Mouse (Mus musculus): ENCODE results near the gene Phykpl.

The Phykpl gene

DNA sequence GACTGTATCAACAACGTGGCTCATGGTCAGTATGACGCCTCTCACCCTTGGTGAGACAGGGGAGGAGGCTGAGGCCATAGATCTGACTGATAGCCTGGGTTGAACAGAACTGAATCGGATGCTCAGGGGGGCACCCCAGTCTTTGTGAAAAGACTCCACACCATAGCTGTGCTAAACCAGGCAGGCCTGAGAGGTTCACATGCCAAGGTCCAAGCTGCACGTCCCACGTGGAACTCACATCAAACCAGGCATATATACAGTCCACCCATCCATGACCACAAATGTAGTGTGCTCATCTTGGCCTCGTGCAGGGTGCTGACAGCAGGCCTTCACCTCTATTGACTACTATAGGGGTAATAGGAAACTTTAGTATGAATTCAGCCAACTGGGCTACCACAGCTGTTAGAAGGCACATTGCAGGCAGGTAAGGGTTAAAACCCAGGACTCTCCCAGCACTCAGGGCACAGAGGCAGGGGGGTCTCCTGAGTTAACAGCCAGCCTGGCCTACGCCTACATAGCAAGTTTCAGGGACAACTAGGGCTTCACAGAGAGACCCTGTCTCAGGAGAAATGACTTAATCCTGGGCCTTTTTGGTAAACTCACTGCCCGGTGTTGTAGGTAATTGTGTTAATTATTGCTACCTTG is 1.2 kb downstream of the Phykpl start:
- no peak for DNase-seq (ENCODE audit: extremely low read depth, low read depth)

DNA sequence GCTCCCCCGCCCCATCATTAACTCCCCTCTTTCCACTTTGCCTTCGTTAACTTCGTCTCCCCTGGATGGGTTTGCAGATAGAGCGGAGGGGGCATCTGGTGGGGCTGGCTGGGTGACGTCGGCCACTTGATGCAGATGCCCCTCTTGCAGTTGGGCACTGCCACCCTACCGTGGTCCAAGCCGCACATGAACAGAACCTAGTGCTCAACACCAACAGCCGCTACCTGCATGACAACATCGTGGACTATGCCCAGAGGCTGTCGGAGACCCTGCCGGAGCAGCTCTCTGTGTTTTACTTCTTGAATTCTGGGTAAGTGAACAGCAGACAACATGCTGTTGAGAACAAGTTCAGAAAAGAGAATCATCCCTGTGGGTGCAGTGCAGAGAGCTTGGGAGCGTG is 1.9 kb downstream of the Phykpl start:
- no peak for DNase-seq (ENCODE audit: extremely low read depth, low read depth)

DNA sequence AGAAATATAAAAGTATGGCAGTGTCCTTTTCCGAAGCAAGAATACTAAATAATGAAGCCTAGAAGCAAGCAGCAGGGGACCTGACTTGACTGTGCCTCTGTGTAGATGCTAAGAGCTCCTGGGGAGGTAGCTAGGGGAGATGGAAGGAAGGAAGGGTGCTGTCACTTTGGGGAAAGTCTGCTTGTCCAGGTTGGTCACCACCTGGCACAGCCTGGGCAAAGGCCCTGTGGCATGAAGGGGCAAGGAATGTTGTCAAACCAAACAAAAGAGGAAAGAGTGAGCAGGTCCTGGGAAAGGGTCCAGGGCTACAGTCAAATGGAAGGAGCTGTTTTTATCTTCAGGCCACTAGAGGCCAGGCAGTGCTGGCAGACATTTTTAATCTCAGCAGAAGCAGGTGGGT is 2.5 kb downstream of the Phykpl start:
- DNase-seq (ENCODE audit: extremely low read depth, low read depth): no peak

DNA sequence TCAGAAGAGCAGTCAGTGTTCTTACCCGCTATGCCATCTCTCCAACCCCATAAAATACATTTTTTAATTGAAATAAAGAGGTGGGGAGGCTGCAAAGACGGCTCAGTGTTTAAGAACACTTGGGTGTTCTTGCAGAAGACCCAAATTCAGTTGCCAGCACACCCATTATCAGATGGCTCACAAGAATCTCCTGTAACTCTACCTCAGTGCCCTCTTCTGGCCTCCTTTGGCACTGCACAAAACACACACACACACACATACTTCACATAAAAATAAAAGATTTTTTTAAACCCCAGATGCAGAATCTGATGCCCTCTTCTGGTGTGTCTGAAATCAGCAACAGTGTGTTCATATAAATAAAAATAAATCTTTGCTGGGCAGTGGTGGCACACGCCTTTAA is 4.3 kb downstream of the Phykpl start:
- DNase-seq (ENCODE audit: extremely low read depth, low read depth): no peak

DNA sequence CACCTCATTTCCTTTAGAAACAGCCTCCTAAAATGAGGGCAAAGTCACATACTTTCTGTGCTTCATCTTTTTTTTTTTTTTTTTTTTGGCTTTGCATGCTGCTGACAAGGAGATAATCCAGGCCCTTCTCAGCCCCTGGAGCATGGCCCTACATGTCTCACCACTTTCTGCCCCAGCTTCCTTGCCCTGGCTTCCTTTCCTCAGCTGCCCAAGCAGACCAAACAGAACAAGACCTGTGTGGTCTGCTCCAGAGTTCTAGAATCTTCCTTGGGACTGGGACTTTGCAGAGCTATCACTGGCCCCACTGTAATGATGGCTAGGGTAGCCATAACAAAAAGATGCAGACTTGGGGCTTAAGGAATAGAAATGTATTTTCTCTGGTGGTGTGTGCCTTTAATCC is 5.4 kb downstream of the Phykpl start:
- DNase-seq (ENCODE audit: extremely low read depth, low read depth): no peak

DNA sequence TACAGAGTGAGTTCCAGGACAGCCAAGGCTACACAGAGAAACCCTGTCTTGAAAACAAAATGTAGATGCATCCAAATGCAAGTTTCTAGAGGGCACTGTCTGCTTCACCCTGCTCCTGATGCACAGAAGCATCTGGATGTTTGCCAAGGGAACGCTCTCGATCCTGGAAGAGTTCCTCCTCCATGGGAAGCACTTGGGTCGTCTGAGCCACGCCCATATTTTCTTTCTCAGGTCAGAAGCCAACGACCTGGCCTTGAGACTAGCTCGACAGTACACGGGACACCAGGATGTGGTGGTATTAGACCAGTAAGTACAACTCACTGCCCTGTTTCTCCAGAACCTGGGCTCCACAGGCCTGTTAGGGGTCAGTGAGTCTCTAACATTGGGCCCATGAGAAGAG is 6.6 kb downstream of the Phykpl start:
- no peak for DNase-seq (ENCODE audit: extremely low read depth, low read depth)

DNA sequence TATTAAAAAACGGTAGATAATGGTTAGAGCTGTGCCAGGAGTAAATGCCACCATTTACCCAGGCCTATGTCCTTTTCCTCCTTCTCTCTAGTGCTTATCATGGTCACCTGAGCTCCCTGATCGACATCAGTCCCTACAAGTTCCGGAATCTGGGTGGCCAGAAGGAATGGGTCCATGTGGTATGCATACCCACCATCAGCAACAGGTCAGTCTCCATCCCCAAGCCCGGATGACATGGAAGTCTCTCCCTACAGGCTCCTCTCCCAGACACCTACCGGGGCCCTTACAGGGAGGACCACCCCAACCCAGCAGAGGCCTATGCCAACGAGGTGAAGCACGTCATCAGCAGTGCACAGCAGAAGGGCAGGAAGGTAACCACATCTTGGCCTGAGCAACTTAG is 7.4 kb downstream of the Phykpl start:
- DNase-seq (ENCODE audit: extremely low read depth, low read depth): no peak

GRCm38 (mm10) chr11:51593368-51593767 is 8.8 kb downstream of the Phykpl start:
- DNase-seq (ENCODE audit: extremely low read depth, low read depth): no peak

- no peak for DNase-seq (ENCODE audit: extremely low read depth, low read depth)
These were observed 9.3 kb downstream of the Phykpl start for GRCm38 (mm10) chr11:51593849-51594248.

GRCm38 (mm10) chr11:51594715-51595350 is 10.3 kb downstream of the Phykpl start:
- no peak for DNase-seq (ENCODE audit: extremely low read depth, low read depth)

GRCm38 (mm10) chr11:51595459-51596083 is 11.0 kb downstream of the Phykpl start:
- no peak for DNase-seq (ENCODE audit: extremely low read depth, low read depth)

- DNase-seq (ENCODE audit: extremely low read depth, low read depth): no peak
These were observed 13.0 kb downstream of the Phykpl start for GRCm38 (mm10) chr11:51597553-51597952.

- no peak for DNase-seq (ENCODE audit: extremely low read depth, low read depth)
These were observed 17.7 kb downstream of the Phykpl start for GRCm38 (mm10) chr11:51602253-51602652.

DNA sequence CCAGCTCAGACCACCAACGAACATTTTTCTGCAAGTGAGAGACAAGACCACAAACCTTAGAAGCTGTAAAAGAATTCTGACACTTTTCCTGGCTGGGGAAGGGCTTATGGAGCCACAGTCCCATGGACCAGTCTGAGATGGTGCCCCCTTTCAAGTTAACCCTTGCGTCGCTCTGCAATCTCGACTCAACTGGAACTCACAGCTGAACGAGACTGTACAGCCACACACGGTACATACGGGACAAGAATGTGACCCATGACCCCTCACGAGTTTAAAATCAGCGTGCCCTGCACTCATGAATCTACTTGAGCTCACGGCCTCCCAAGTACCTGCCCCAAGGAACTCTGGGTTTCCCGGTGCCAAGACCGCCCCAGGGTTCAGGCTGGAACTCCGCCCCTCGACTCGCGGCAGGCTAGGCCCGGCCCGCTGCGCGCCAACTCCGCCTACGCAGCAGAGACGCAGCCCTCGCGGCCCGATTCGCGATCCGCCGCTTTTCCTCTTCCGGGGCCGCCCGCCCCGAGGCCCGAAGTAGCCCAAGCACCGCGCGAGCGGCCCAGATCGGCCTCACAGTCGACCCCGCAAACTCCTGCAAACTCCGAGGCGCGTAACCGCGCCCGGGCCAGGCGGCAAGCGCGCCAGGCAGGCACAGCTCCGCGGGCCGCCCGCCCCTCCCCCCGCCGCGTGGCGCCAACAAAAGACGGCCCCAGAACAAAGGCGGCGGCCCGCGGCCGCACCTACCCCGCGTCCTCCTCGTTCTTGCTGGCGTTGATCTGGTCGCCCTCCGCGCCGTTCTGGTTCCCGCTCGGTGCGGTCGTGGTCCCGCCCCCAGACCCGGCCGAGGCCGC is 21.3 kb downstream of the Phykpl start:
- no peak for DNase-seq (ENCODE audit: extremely low read depth, low read depth)

- peak; percentile 88 for DNase-seq (ENCODE audit: extremely low read depth, low read depth)
These were observed 22.0 kb downstream of the Phykpl start, which contains the start of gene Hnrnpab for GRCm38 (mm10) chr11:51606447-51607095. Hnrnpab (minus strand) TSS chr11:51606847.

DNA sequence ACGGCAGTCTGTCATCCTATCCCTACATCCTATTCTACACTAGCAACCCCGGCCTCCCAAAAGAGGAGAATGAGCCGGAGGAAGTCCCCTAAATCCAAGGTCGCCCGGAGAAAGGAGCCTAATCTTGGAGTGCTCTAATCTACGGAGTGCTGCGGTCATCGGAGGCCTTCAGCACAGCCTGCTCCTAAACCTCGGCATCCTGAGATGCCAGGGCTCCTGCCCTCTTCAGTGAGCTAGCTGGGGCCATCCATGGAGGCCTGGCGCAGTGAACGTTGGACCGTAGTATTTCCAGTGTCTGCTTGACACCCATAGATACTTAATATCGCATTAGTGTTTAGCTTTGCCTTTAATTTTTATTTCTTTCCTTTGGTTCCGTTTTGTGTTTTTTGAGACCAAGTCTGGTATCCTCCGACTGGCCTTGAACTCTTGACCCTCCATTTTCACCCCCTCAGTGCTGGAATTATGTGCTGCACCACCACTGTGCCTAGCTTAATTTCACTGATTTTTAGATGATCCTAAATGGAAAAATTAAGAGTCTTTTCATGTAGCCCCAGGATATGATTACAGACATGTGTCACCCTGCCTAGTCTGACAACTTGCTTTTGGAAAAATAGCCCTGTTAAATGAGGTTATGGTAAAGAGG is 22.7 kb downstream of the Phykpl start:
- DNase-seq (ENCODE audit: extremely low read depth, low read depth): no peak

DNA sequence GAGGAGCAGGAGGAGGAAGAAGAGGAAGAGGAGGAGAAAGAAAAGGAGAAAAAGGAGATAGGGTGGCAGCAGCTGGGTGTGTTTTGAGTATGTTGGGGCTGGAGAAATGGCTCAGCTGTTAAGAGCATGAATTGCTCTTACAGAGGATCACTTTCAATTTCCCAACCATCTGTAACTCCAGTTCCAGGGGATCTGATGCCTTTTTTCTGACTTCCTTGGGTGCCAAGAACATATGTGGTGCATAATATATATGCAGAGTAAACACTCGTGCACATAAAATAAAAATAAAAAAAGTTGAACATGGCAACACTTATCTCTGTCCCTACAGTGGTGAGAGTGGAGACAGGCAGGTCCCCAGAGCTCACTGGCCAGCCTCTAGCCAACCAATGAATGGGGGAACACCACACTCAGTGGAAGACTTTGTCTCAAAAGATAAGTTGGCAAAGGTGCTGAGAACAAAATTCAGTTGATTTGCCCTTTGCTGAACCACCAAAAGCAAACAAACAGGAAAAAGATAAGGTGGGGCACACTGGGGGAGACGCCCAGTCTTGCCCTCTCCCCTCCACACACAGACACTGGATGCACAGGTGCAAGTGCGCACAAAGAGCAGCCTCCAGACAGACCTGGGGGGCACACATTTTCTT is 24.8 kb downstream of the Phykpl start:
- DNase-seq (ENCODE audit: extremely low read depth, low read depth): peak; percentile 83

- peak; percentile 66 for DNase-seq (ENCODE audit: extremely low read depth, low read depth)
These were observed 25.4 kb downstream of the Phykpl start for GRCm38 (mm10) chr11:51609940-51610339.

DNA sequence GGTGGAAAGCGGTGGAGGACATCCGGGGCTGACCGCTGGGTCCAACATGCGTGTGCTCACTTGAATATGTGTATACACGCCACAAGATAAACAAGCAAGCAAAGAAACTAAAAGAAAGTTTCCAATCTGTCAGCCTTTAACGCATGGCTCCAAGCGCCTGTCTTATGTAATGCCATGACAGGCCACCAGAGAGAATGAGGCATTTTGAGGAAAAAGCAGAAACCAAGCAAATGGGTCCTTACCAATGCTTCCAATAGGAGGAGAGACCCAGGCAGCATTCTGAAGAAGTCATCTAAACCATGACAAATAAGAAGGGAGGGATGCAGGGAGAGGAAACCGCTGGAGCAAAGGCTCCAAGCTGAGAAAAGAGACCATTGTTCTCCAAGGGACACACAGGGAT is 29.7 kb downstream of the Phykpl start:
- DNase-seq (ENCODE audit: extremely low read depth, low read depth): no peak

- DNase-seq (ENCODE audit: extremely low read depth, low read depth): no peak
These were observed 30.6 kb downstream of the Phykpl start for GRCm38 (mm10) chr11:51615129-51615528.

Measured in MEL-GATA-1-ER (cell line).